Mouse (Mus musculus) liver, postnatal 0 days (tissue): ENCODE results near the gene Rps19.

Experiments used
- CTCF ChIP-seq: sonication (generic); IDR thresholded peaks from 2 replicates; pipeline ENCODE4 v1.5.1; 2016; ENCODE audit warnings: antibody characterized with exemption, low read depth
- EP300 ChIP-seq: IDR thresholded peaks from 2 replicates; pipeline ENCODE4 v1.6.1; 2016; ENCODE audit warnings: antibody characterized with exemption, low read depth, mild to moderate bottlenecking

DNA sequence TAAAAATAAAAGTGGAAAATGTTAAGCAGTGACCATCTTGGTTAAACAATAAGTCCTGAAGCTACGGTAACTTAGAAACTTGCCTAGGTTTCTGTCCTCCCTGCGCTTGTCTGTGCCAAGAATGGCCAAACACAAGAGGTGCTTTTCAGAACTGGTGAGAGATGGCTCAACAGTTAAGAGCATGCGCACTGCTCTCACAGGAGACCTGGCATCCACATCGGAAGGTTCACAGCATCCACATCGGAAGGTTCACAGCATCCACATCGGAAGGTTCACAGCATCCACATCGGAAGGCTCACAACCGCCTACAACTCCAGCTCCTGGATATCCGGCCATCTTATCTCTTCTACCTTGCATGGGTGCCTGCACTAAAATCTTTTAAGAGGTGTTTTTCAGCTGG, 39.0 kb upstream of the Rps19 start:
- TF ChIP-seq CTCF (no peak), EP300 (no peak)
